Mouse (Mus musculus): ENCODE data around the gene Gata2.

- TF ChIP-seq CTCF (IDR thresholded peaks at IDR 0.05; ENCODE audit: insufficient read depth, low read depth, low read length) (no peak), POLR2A (IDR thresholded peaks at IDR 0.05; ENCODE audit: insufficient read depth, low read depth, low read length) (no peak)
Observed at GRCm38 (mm10) chr6:88203791-88204405, 10.2 kb downstream of the Gata2 start.

Measured in olfactory bulb, adult 2 months (tissue).